Mouse (Mus musculus) stomach, postnatal 0 days (tissue): Measurements from ENCODE around the gene Kremen2. TPM values are rescaled to one million over a fixed set of nuclear protein-coding genes. Genes with fewer than 3 reads are reported as not detected.

Source experiments
- ATAC-seq: fragments of 200-750 bp; cut with Nextera tagmentation; 2 replicates; pipeline ENCODE4 v1.8.0; 2017; ENCODE audit not compliant: low FRiP score, low TSS enrichment
- DNase-seq: peaks from one replicate; pipeline ENCODE4 v3.0.0-alpha.2; 2016; ENCODE audit warnings: low spot score
- H3K27ac ChIP-seq: fragments of 300-500 bp; sonication (generic); replicated peaks from 2 replicates; pipeline ENCODE4 v1.5.1; 2014; ENCODE audit warnings: mild to moderate bottlenecking, control low read depth
- H3K27me3 ChIP-seq: fragments of 300-500 bp; sonication (generic); 2 replicates; pipeline ENCODE4 v1.6.1; 2014; ENCODE audit warnings: low read length; ENCODE audit not compliant: control insufficient read depth, insufficient read depth
- H3K36me3 ChIP-seq: fragments of 300-500 bp; sonication (generic); 2 replicates; pipeline ENCODE4 v1.6.1; 2014; ENCODE audit warnings: low read length, mixed read lengths; ENCODE audit not compliant: control insufficient read depth, insufficient read depth
- H3K4me1 ChIP-seq: fragments of 300-500 bp; sonication (generic); replicated peaks from 2 replicates; pipeline ENCODE4 v1.6.1; 2014; ENCODE audit warnings: antibody characterized with exemption; ENCODE audit not compliant: control insufficient read depth, insufficient read depth
- H3K4me2 ChIP-seq: fragments of 300-500 bp; sonication (generic); replicated peaks from 2 replicates; pipeline ENCODE4 v1.6.1; 2014; ENCODE audit warnings: low read depth, mild to moderate bottlenecking, control low read depth, moderate library complexity
- H3K4me3 ChIP-seq: fragments of 300-500 bp; sonication (generic); 2 replicates; pipeline ENCODE4 v1.5.1; 2014; ENCODE audit warnings: low read depth, low read length, control low read depth
- H3K9ac ChIP-seq: fragments of 300-500 bp; sonication (generic); 2 replicates; pipeline ENCODE4 v1.6.1; 2014; ENCODE audit warnings: mild to moderate bottlenecking, low read length, control low read depth, mixed read lengths
- H3K9me3 ChIP-seq: fragments of 300-500 bp; sonication (generic); 2 replicates; pipeline ENCODE4 v1.6.1; 2016; ENCODE audit warnings: low read length; ENCODE audit not compliant: control insufficient read depth
- CTCF ChIP-seq: IDR thresholded peaks from 2 replicates; pipeline ENCODE4 v1.5.1; 2016; ENCODE audit warnings: antibody characterized with exemption, low read depth, mild to moderate bottlenecking, moderate library complexity
- EP300 ChIP-seq: optimal IDR thresholded peaks from 2 replicates; pipeline ENCODE3; 2016; ENCODE audit warnings: antibody characterized with exemption
- WGBS: fragments of 180-500 bp; shearing (Covaris S2); extraction: QIAGEN DNeasy Blood & Tissue Kit; methylation state at CpG from one replicate; pipeline ENCODE4 v1.1.7; 2014; 5-methylcytosine and 5-hydroxymethylcytosine counted together
- polyA plus RNA-seq: library from polyadenylated mRNA; unstranded; fragments of >200 nt; fragmentation: Nextera tagmentation; extraction: Ambion mirVana; gene quantifications from 2 replicates; pipeline ENCODE4 v1.2.1, GENCODE M21; 2015

Gene Kremen2
- polyA plus RNA-seq, 1 experiment from 2014 or later, result 2.7 TPM

- no peaks in the 10 kb centered on the region for H3K27me3 ChIP-seq
- WGBS, result 75% methylated on average over 7 of the region's 7 CpGs
- no peaks in the 10 kb centered on the region for H3K36me3 ChIP-seq
- TF ChIP-seq CTCF, result no peak
- TF ChIP-seq EP300, result no peak
- no peaks in the 10 kb centered on the region for H3K9me3 ChIP-seq
- no peak for DNase-seq
- no peak overlapping the region for H3K27ac ChIP-seq
- no peaks in the 10 kb centered on the region for H3K4me1 ChIP-seq
- no peak overlapping the region for H3K9ac ChIP-seq
- no peak overlapping the region for H3K4me3 ChIP-seq
- H3K4me2 ChIP-seq, result no peak overlapping the region
- ATAC-seq, result no peak; the same call in 1 of the 2 replicates
Measured at GRCm38 (mm10) chr17:23705525-23706104, 40.0 kb downstream of the Kremen2 start.

- 40% methylated on average over 7 of the region's 7 CpGs for WGBS
- no peak for TF ChIP-seq EP300
- TF ChIP-seq CTCF, result no peak
- ATAC-seq, result no peak
Measured at GRCm38 (mm10) chr17:23704741-23705140, 40.9 kb downstream of the Kremen2 start.

DNA sequence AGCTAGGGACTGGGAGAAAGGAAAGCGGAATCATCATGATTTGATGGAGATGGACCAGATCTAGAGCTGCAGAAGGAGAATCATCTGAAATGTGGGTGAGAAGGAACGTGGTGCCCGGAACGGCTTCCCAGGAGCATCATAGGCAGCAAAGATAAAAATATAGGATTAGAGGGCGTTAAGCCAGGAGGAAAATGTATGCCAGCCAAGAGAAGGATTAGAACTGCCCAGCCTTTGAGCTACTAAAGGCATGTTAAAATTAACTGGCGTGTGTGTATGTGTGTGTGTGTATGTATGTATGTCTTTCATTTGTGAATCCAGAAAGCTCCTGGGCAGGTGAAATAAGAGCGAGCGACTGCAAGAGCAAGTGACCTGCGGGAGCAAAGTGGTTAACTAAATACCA, 42.3 kb downstream of the Kremen2 start:
- Histone ChIP-seq H3K27me3 (no peaks in the 10 kb centered on the region), H3K9me3 (no peaks in the 10 kb centered on the region), H3K4me2 (no peak overlapping the region), H3K4me3 (no peak overlapping the region), H3K36me3 (no peaks in the 10 kb centered on the region), H3K27ac (no peak overlapping the region), H3K9ac (no peak overlapping the region), H3K4me1 (no peaks in the 10 kb centered on the region)
- TF ChIP-seq CTCF (no peak), EP300 (no peak)
- DNase-seq (no peak), ATAC-seq (no peak)
- 83% methylated on average over 9 of the region's 9 CpGs for WGBS

More at GRCm38 (mm10) chr17:23704741-23705140, 40.9 kb downstream of the Kremen2 start:
- Histone ChIP-seq H3K4me3 (no peak overlapping the region), H3K36me3 (no peaks in the 10 kb centered on the region), H3K9me3 (no peaks in the 10 kb centered on the region), H3K27me3 (no peaks in the 10 kb centered on the region), H3K4me1 (no peaks in the 10 kb centered on the region), H3K4me2 (no peak overlapping the region), H3K27ac (no peak overlapping the region), H3K9ac (no peak overlapping the region)
- no peak for DNase-seq

DNA sequence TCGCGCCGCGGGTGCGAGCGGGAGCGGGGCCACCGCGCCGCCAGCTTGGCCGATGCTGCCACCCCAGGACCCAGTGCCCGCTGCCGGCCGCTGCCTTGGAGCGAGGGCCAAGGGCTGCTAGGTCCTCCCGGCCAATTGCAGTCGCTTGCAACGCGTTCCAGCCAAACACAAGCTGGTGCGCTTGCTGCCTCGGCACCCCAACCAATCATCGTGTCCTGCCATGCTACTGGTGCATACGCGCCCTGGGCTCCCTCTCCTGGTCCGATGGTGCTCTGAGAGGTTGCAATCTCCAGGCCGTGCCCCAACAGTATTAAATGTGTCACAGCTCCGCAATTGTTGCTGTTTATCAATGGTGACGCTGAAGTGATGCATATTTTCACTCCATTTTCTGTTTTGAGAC, 45.6 kb downstream of the Kremen2 start:
- under 1% methylated on average over 27 of the region's 28 CpGs for WGBS
- Histone ChIP-seq H3K4me2 (peak overlapping the region; percentile 100), H3K4me1 (no peaks in the 10 kb centered on the region), H3K9me3 (no peaks in the 10 kb centered on the region), H3K4me3 (peak overlapping the region; percentile 63), H3K36me3 (no peaks in the 10 kb centered on the region), H3K27ac (no peak overlapping the region), H3K9ac (peak overlapping the region; percentile 64), H3K27me3 (no peaks in the 10 kb centered on the region)
- no peak for TF ChIP-seq EP300
- TF ChIP-seq CTCF, result peak; percentile 90
- DNase-seq (peak; percentile 92), ATAC-seq (peak; percentile 98)

DNA sequence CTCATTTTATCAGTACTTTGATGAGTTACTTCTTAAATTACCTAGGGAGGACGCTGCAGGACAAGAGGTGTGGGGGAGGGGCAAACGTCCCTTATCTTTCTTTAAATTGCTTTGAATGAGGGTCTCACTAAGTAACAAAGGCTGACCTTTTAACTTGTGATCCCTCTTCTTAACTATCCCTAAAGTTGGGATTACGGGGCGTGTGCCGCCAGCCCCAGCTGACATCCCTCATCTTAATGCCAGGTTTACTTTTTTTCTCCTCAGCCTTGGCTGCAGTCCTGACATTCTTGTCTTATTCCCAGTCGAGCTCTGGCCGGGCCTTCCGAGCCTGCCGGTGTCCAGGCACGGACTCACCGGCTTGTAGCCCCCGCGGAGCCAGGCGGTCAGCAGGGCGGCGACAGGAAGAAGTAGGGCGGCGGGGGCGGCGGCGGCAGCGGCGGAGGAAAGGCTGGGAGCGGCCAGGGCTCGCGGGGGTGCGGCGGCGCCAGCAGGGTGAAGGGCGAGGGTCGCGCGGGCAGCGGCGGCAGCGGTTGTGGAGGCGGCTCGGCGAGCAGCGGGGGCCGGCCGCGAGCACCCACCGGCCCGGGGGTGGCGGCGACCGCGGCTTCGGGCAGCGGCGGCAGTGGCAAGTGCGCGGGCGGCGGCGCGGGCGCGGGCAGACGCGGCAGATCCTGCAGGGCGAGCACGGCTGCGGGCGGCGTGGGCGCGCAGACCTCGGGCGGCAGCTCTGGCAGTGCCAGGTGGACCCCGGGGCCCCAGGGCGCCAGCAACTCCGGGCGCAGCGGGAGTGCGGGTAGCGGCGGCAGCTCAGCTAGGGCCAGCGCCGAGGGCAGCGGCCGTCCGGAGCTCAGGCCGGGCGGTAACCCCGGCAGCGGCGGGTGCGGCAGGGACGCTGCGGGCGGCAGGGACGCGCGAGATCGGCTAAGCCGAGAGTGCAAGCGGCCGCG, 46.2 kb downstream of the Kremen2 start:
- Histone ChIP-seq H3K4me3 (peak overlapping the region; percentile 63), H3K4me1 (no peaks in the 10 kb centered on the region), H3K27ac (no peak overlapping the region), H3K9ac (peak overlapping the region; percentile 64), H3K36me3 (no peaks in the 10 kb centered on the region), H3K27me3 (no peaks in the 10 kb centered on the region), H3K9me3 (no peaks in the 10 kb centered on the region), H3K4me2 (peak overlapping the region; percentile 100)
- TF ChIP-seq EP300, result no peak
- TF ChIP-seq CTCF, result no peak
- 1% methylated on average over 58 of the region's 101 CpGs for WGBS
- ATAC-seq (peak; percentile 48), DNase-seq (peak; percentile 49)

- H3K9ac ChIP-seq, result no peak overlapping the region
- H3K27ac ChIP-seq, result no peak overlapping the region
- no peak overlapping the region for H3K4me3 ChIP-seq
- 27% methylated on average over 3 of the region's 3 CpGs for WGBS
- DNase-seq (no peak), ATAC-seq (no peak)
- H3K27me3 ChIP-seq, result no peaks in the 10 kb centered on the region
- H3K36me3 ChIP-seq, result no peaks in the 10 kb centered on the region
- TF ChIP-seq EP300 (no peak), CTCF (no peak)
- no peaks in the 10 kb centered on the region for H3K9me3 ChIP-seq
- H3K4me2 ChIP-seq, result no peak overlapping the region
- no peaks in the 10 kb centered on the region for H3K4me1 ChIP-seq
Measured at GRCm38 (mm10) chr17:23695801-23696200, 49.8 kb downstream of the Kremen2 start.
